Mouse (Mus musculus) kidney, embryonic 14.5 days (tissue): ENCODE results near the gene Ccdc102a. TPM values are rescaled to one million over a fixed set of nuclear protein-coding genes. Genes with fewer than 3 reads are reported as not detected.

ENCODE experiments used
- ATAC-seq: fragments of 200-750 bp; cut with Nextera tagmentation; 2 replicates; pipeline ENCODE4 v1.8.0; 2017; ENCODE audit warnings: moderate number of reproducible peaks, mild to moderate bottlenecking, moderate TSS enrichment, moderate library complexity; ENCODE audit not compliant: low FRiP score, low TSS enrichment
- H3K27ac ChIP-seq: fragments of 300-500 bp; sonication (generic); 2 replicates; pipeline ENCODE4 v1.5.1; 2014; ENCODE audit warnings: low read depth, mild to moderate bottlenecking, low read length, moderate library complexity, mixed read lengths
- H3K27me3 ChIP-seq: fragments of 300-500 bp; sonication (generic); 2 replicates; pipeline ENCODE4 v1.6.1; 2014; ENCODE audit warnings: mild to moderate bottlenecking, low read length; ENCODE audit not compliant: control insufficient read depth, insufficient read depth
- H3K36me3 ChIP-seq: fragments of 300-500 bp; sonication (generic); 2 replicates; pipeline ENCODE4 v1.6.1; 2014; ENCODE audit warnings: low read length, mixed read lengths; ENCODE audit not compliant: control insufficient read depth, insufficient read depth
- H3K4me1 ChIP-seq: fragments of 300-500 bp; sonication (generic); 2 replicates; pipeline ENCODE4 v1.6.1; 2014; ENCODE audit warnings: low read length, mixed read lengths; ENCODE audit not compliant: control insufficient read depth, insufficient read depth
- H3K4me2 ChIP-seq: fragments of 300-500 bp; sonication (generic); replicated peaks from 2 replicates; pipeline ENCODE4 v1.6.1; 2014; ENCODE audit warnings: low read depth, mild to moderate bottlenecking, low read length
- H3K4me3 ChIP-seq: fragments of 300-500 bp; sonication (generic); 2 replicates; pipeline ENCODE4 v1.5.1; 2014; ENCODE audit warnings: mild to moderate bottlenecking, low read length
- H3K9ac ChIP-seq: fragments of 300-500 bp; sonication (generic); 2 replicates; pipeline ENCODE4 v1.6.1; 2014; ENCODE audit warnings: low read depth, mild to moderate bottlenecking, low read length, moderate library complexity
- H3K9me3 ChIP-seq: fragments of 300-500 bp; sonication (generic); 2 replicates; pipeline ENCODE4 v1.6.1; 2016; ENCODE audit warnings: low read length; ENCODE audit not compliant: control insufficient read depth
- WGBS: fragments of 180-500 bp; shearing (Covaris S2); extraction: QIAGEN DNeasy Blood & Tissue Kit; methylation state at CpG from one replicate; pipeline ENCODE4 v1.1.7; 2014; 5-methylcytosine and 5-hydroxymethylcytosine counted together
- polyA plus RNA-seq: library from polyadenylated mRNA; unstranded; fragments of >200 nt; fragmentation: Nextera tagmentation; extraction: Ambion mirVana; gene quantifications from 2 replicates; pipeline ENCODE4 v1.2.1, GENCODE M21; 2014

Ccdc102a gene
- polyA plus RNA-seq, 1 experiment from 2014 or later, result 29.4 TPM

DNA sequence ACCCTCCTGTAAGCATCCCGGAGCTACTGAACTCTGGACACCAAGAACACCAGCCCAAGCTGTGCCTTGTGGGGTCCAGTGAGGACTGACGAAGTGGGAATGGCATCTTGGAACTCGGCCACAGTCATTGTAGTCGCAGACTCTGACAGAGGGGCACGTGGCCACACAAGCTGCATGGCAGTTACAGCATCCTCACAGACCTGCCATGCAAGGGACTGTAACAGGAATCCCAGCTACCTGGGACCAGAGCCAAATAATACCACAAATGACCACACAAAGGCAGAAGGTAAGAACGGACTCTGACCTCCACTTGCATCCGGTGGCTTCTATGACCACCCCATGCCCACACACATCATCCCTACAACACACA lies 36.5 kb upstream of the Ccdc102a start:
- H3K9ac ChIP-seq, result no peak overlapping the region
- no peaks in the 10 kb centered on the region for H3K36me3 ChIP-seq
- peaks cover 9% of the 10 kb centered on the region; the same call in 1 of the 2 replicates for H3K4me1 ChIP-seq
- no peak overlapping the region for H3K4me3 ChIP-seq
- ATAC-seq, result no peak
- H3K27ac ChIP-seq, result no peak overlapping the region
- no peak overlapping the region for H3K4me2 ChIP-seq
- H3K9me3 ChIP-seq, result no peaks in the 10 kb centered on the region
- H3K27me3 ChIP-seq, result no peaks in the 10 kb centered on the region
- 68% methylated on average over 7 of the region's 7 CpGs for WGBS

DNA sequence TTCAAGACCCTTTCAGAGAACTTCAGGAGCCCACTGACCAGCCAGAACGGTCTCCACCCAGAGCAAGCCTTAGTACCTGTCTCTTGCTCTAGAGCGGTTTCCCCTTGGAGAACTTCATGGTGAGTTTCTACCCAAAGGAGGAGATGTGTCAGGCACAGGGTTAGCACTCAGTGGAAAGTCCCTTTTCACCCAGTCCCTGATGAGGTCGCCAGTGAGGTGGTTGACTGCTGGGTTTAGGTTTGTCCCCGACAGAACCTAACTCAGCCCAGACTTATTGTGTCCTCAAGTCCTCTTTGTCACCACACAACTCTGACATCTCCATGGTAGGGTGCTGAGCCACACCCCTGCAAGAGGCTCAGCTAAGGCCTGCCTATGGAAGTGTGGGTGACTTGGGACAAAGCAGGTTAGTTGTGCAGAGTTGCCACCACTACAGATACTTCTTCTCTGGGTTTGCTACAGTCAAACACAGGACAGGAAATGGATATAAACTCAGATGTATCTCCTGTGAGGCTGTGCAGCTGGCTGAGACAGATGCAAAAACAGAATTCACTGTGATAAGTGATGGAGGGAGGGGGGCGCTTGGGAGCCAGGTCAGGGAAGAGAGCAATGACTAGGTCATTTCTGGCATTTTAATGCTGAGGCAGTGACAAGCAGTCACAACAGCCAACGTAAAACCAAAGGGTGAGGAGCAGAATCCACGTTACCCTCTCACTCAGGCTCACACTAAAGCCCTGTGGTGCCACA lies 35.9 kb upstream of the Ccdc102a start:
- Histone ChIP-seq H3K4me2 (no peak overlapping the region), H3K4me3 (no peak overlapping the region), H3K9me3 (no peaks in the 10 kb centered on the region), H3K36me3 (no peaks in the 10 kb centered on the region), H3K27me3 (no peaks in the 10 kb centered on the region), H3K4me1 (peaks cover 9% of the 10 kb centered on the region; the same call in 1 of the 2 replicates), H3K27ac (no peak overlapping the region), H3K9ac (no peak overlapping the region)
- 70% methylated on average over 7 of the region's 7 CpGs for WGBS
- no peak for ATAC-seq

DNA sequence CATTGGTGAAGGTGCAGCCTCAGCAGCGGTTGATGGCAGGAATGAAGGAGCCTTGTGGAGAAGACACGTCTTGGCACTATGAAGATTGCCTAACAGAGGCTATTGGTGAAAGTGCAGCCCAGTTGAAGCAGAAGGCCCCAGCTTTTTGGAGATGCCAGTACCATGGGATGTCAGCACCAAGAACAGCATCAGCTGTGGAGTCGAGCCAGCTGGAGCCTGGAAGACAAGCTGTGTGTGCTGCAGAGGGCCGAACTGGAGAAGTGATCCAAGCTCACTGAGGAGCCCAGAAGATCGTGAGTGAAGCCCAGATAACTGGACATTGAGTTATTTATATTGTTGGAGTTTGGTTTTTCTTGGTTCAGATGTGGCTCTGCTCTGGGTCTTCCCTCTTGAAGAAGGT lies 34.2 kb upstream of the Ccdc102a start:
- Histone ChIP-seq H3K4me1 (peaks cover 9% of the 10 kb centered on the region; the same call in 1 of the 2 replicates), H3K36me3 (no peaks in the 10 kb centered on the region), H3K9me3 (no peaks in the 10 kb centered on the region), H3K27ac (no peak overlapping the region), H3K27me3 (no peaks in the 10 kb centered on the region), H3K4me3 (no peak overlapping the region), H3K9ac (no peak overlapping the region), H3K4me2 (no peak overlapping the region)
- ATAC-seq, result no peak
- 73% methylated on average over 5 of the region's 5 CpGs for WGBS

DNA sequence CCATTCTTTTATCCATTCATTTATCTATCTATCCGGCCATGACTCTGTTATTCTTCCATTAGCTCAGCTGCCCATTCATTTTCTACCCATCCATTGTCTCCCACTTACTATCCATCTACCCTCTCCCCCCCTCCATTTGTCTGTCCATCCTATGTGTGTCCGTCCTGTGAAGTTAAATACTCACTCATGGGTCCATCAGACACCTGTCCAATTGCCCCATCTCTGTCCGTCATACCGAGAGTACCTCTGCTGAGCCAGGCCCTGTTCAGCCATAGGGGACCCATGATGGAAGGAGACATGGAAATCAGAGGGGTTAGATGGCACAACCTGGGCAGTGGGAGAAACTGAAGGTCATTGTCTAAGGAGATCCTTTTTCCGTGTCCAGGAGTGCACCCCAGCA lies 32.6 kb upstream of the Ccdc102a start:
- H3K36me3 ChIP-seq, result no peaks in the 10 kb centered on the region
- ATAC-seq, result no peak
- no peak overlapping the region for H3K27ac ChIP-seq
- peaks cover 9% of the 10 kb centered on the region; the same call in 1 of the 2 replicates for H3K4me1 ChIP-seq
- H3K4me2 ChIP-seq, result no peak overlapping the region
- H3K27me3 ChIP-seq, result no peaks in the 10 kb centered on the region
- no peaks in the 10 kb centered on the region for H3K9me3 ChIP-seq
- 82% methylated on average over 5 of the region's 5 CpGs for WGBS
- no peak overlapping the region for H3K4me3 ChIP-seq
- H3K9ac ChIP-seq, result no peak overlapping the region

DNA sequence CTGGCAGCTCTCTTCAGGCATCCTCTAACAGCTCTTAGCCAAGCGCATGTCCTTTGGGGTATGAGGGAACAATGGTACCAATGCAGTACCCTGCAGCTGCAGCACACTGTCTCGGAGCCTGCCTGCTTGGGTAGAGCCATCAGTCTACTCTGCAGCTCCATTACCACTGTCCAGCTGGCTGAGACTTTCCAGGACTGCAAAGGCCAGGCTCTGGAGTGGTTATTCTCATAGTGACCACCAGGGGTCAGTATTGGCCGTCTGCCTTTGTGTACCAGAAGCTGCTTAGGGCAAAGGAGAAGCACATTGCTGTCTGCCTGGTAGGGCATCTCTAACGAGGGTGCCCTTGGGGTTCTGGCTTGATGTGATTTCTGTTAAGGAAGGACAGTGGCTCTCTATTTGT lies 32.1 kb upstream of the Ccdc102a start:
- peaks cover 9% of the 10 kb centered on the region; the same call in 1 of the 2 replicates for H3K4me1 ChIP-seq
- no peak overlapping the region for H3K9ac ChIP-seq
- peak; percentile 76 for ATAC-seq
- no peak overlapping the region for H3K27ac ChIP-seq
- no peaks in the 10 kb centered on the region for H3K9me3 ChIP-seq
- no peak overlapping the region for H3K4me3 ChIP-seq
- no peak overlapping the region for H3K4me2 ChIP-seq
- no peaks in the 10 kb centered on the region for H3K27me3 ChIP-seq
- 21% methylated on average over 4 of the region's 4 CpGs for WGBS
- no peaks in the 10 kb centered on the region for H3K36me3 ChIP-seq

DNA sequence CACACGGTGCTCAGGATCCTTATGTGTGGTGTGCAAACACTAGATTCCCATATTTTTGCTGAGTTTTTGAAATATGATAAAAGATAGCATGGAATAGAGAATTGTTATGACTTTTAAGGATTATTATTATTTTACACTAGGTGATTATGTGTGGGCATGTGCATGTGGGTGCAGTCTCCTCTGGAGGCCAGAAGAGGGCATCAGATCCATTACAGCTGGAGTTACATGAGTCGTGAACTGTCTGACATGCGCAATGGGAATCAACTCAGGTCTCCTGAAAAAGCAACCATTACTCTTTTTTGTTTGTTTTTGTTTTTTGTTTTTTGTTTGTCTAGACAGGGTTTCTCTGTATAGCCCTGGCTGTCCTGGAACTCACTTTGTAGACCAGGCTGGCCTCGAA lies 31.1 kb upstream of the Ccdc102a start:
- ATAC-seq, result no peak
- H3K9me3 ChIP-seq, result no peaks in the 10 kb centered on the region
- no peaks in the 10 kb centered on the region for H3K27me3 ChIP-seq
- H3K9ac ChIP-seq, result no peak overlapping the region
- H3K4me3 ChIP-seq, result no peak overlapping the region
- no peaks in the 10 kb centered on the region for H3K36me3 ChIP-seq
- H3K4me2 ChIP-seq, result no peak overlapping the region
- 91% methylated on average over 4 of the region's 4 CpGs for WGBS
- H3K4me1 ChIP-seq, result 0 out of 2 replicates have a peak, but pooled peaks cover under 1% of the 10 kb centered on the region
- H3K27ac ChIP-seq, result no peak overlapping the region

DNA sequence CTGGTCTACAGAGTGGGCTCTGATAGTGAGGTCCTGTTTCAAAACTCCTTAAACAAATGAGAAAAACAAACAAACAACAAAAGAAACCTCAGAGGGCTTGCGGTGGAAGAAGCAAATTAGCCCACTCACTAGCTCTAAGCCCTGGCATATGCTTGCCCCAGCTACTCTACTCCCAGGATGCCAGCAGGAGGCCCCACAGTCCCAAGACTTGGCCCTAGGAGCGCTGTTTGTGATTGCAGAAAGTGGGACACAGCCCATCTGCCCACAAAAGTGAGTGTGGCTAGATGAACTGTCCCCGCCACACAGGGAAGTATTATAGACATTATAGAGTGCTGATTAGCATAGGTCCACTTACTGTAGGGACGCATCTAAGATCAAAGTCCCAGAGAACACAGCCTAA lies 30.5 kb upstream of the Ccdc102a start:
- Histone ChIP-seq H3K27ac (no peak overlapping the region), H3K4me1 (no peaks in the 10 kb centered on the region), H3K4me2 (no peak overlapping the region), H3K36me3 (no peaks in the 10 kb centered on the region), H3K27me3 (no peaks in the 10 kb centered on the region), H3K9ac (no peak overlapping the region), H3K4me3 (no peak overlapping the region), H3K9me3 (no peaks in the 10 kb centered on the region)
- no peak for ATAC-seq
- WGBS, result 78% methylated on average over 4 of the region's 4 CpGs

DNA sequence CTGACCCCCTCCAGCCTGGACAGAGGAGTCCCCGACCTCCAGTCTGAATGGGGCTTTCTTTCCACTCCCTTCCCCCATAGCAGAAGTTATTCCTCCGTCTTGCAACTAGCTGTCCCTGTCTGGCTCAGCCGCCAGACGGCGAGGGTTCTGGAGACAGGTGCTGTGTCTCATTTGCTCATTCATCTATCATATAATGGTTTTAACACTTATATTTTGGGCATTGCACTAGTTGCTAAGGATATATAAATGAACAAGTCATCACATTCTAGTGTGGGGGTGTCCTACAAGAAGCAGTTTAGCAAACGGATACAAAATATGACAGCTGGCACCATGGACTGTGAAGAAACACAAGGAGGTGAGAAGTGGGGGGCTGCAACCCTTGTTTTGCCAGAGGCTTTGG lies 27.3 kb upstream of the Ccdc102a start:
- 64% methylated on average over 6 of the region's 6 CpGs for WGBS
- Histone ChIP-seq H3K4me2 (no peak overlapping the region), H3K27ac (no peak overlapping the region), H3K9me3 (no peaks in the 10 kb centered on the region), H3K4me3 (no peak overlapping the region), H3K9ac (no peak overlapping the region), H3K36me3 (no peaks in the 10 kb centered on the region), H3K27me3 (no peaks in the 10 kb centered on the region), H3K4me1 (no peaks in the 10 kb centered on the region)
- no peak for ATAC-seq

DNA sequence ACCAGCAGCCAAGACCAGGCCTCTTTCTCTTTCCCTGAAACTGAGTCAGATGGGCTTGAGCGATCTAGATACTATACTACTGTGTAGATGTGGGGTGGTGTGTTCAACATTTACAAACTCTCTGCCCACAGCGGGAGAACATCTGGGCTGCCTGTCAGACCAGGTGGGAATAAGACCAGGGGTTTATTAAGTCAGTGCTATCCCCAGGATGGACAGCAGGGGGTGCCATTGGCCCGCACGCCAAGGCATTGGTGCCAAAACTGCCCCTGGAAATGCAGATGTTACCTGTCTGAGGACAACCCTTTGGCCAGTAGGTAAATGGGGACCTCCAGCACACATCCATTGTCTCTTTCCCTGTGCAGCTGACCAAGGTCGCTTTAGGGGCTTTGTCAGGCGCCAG lies 24.7 kb upstream of the Ccdc102a start:
- ATAC-seq, result no peak
- Histone ChIP-seq H3K4me2 (no peak overlapping the region), H3K9me3 (no peaks in the 10 kb centered on the region), H3K9ac (no peak overlapping the region), H3K4me1 (no peaks in the 10 kb centered on the region), H3K4me3 (no peak overlapping the region), H3K36me3 (no peaks in the 10 kb centered on the region), H3K27ac (no peak overlapping the region), H3K27me3 (no peaks in the 10 kb centered on the region)
- 19% methylated on average over 6 of the region's 6 CpGs for WGBS
